Mouse (Mus musculus) hindbrain, embryonic 11.5 days (tissue): ENCODE data around the gene Cdk4. TPM values are rescaled to one million over a fixed set of nuclear protein-coding genes. Genes with fewer than 3 reads are reported as not detected.
A peak's percentile ranks its signal among the peaks of the same experiment; 100 is the strongest.

ENCODE experiments used
- ATAC-seq: fragments of 200-750 bp; cut with Nextera tagmentation; 2 replicates; pipeline ENCODE4 v1.8.0; 2017; ENCODE audit warnings: mild to moderate bottlenecking, moderate TSS enrichment, moderate library complexity; ENCODE audit not compliant: low FRiP score
- DNase-seq: peaks from one replicate; pipeline ENCODE4 v3.0.0-alpha.2; 2015; ENCODE audit warnings: low spot score
- H3K27ac ChIP-seq: fragments of 300-500 bp; sonication (generic); 2 replicates; pipeline ENCODE4 v1.5.1; 2014; ENCODE audit warnings: mild to moderate bottlenecking, low read depth, low read length
- H3K27me3 ChIP-seq: fragments of 300-500 bp; sonication (generic); 2 replicates; pipeline ENCODE4 v1.6.1; 2014; ENCODE audit warnings: mild to moderate bottlenecking, low read length, moderate library complexity, mixed read lengths; ENCODE audit not compliant: control insufficient read depth, insufficient read depth
- H3K36me3 ChIP-seq: fragments of 300-500 bp; sonication (generic); 2 replicates; pipeline ENCODE4 v1.6.1; 2014; ENCODE audit warnings: mild to moderate bottlenecking, low read length, moderate library complexity, mixed read lengths; ENCODE audit not compliant: control insufficient read depth, insufficient read depth
- H3K4me1 ChIP-seq: fragments of 300-500 bp; sonication (generic); replicated peaks from 2 replicates; pipeline ENCODE4 v1.6.1; 2014; ENCODE audit warnings: low read length, mixed read lengths; ENCODE audit not compliant: control insufficient read depth, insufficient read depth
- H3K4me2 ChIP-seq: fragments of 300-500 bp; sonication (generic); replicated peaks from 2 replicates; pipeline ENCODE4 v1.6.1; 2014; ENCODE audit warnings: mild to moderate bottlenecking, low read depth, low read length
- H3K4me3 ChIP-seq: fragments of 300-500 bp; sonication (generic); 2 replicates; pipeline ENCODE4 v1.5.1; 2014; ENCODE audit warnings: low read depth, low read length
- H3K9ac ChIP-seq: fragments of 300-500 bp; sonication (generic); 2 replicates; pipeline ENCODE4 v1.6.1; 2014; ENCODE audit warnings: low read depth, low read length
- H3K9me3 ChIP-seq: fragments of 300-500 bp; sonication (generic); 2 replicates; pipeline ENCODE4 v1.6.1; 2016; ENCODE audit warnings: low read length; ENCODE audit not compliant: control insufficient read depth
- WGBS: fragments of 180-500 bp; shearing (Covaris S2); extraction: QIAGEN DNeasy Blood & Tissue Kit; methylation state at CpG from one replicate; pipeline ENCODE4 v1.1.7; 2014; 5-methylcytosine and 5-hydroxymethylcytosine counted together
- polyA plus RNA-seq: library from polyadenylated mRNA; unstranded; fragments of >200 nt; fragmentation: Nextera tagmentation; extraction: Ambion mirVana; gene quantifications from 2 replicates; pipeline ENCODE4 v1.2.1, GENCODE M21; 2014

The Cdk4 gene
- polyA plus RNA-seq, 1 experiment from 2014 or later, result 2,639 TPM

DNA sequence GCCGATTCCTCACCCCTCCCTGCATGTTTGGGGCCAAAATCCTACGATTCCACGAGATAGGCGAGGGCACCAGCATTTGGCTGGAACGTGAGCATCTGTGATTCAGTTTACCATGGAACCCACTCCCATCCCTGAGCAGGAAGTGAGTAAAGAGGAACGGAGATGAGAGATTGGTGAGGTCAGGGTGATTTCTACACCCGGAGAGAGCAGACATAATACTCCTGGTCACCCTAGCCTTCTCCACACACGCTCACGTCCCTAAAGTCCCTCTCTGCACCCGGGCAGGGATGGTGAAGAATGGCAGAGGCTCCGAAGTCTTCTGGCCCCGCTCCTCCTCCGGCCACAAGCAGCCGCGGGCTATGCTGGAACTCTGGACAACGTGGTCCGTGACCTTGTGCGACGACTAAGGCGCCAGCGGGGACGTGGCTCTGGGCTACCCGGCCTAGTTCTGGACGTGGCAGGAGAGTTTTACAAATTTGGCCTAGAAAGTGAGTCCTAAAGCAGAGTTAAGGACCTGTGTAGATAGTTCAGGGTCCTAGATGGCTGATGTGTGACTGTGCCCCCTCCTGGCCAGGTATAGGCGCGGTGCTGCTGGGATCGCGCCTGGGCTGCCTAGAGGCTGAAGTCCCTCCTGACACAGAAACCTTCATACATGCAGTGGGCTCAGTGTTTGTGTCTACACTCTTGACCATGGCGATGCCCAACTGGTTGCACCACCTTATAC lies 13.8 kb upstream of the Cdk4 start:
- no peak overlapping the region for H3K27ac ChIP-seq
- no peaks in the 10 kb centered on the region for H3K4me1 ChIP-seq
- H3K4me3 ChIP-seq, result no peak overlapping the region; the same call in 1 of the 2 replicates
- ATAC-seq, result no peak
- peaks cover 41% of the 10 kb centered on the region for H3K27me3 ChIP-seq
- WGBS, result 3% methylated on average over 29 of the region's 29 CpGs
- H3K4me2 ChIP-seq, result no peak overlapping the region
- DNase-seq, result peak; percentile 39
- H3K36me3 ChIP-seq, result no peaks in the 10 kb centered on the region
- no peaks in the 10 kb centered on the region for H3K9me3 ChIP-seq
- H3K9ac ChIP-seq, result no peak overlapping the region; the same call in 1 of the 2 replicates

DNA sequence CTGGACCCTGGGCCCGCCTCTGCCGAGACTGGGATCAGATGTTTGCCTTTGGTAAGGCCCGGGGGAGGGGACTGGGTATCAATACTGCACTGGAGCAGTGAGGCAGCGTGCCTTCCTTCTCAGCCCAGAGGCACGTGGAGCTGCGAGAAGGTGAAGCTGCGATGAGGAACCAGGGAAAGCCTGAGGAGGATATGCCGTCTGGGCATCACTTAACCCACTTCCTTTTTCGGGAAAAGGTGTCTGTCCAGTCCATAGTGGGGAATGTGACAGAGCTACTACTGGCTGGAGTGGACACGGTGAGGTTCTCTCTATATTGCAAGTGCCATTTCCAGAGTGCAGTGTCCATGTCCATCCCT lies 13.2 kb upstream of the Cdk4 start:
- no peak overlapping the region for H3K9ac ChIP-seq
- ATAC-seq (no peak), DNase-seq (no peak)
- peaks cover 41% of the 10 kb centered on the region for H3K27me3 ChIP-seq
- H3K4me2 ChIP-seq, result no peak overlapping the region
- 20% methylated on average over 10 of the region's 10 CpGs for WGBS
- no peak overlapping the region for H3K27ac ChIP-seq
- H3K4me1 ChIP-seq, result no peaks in the 10 kb centered on the region
- no peaks in the 10 kb centered on the region for H3K36me3 ChIP-seq
- no peaks in the 10 kb centered on the region for H3K9me3 ChIP-seq
- H3K4me3 ChIP-seq, result no peak overlapping the region

DNA sequence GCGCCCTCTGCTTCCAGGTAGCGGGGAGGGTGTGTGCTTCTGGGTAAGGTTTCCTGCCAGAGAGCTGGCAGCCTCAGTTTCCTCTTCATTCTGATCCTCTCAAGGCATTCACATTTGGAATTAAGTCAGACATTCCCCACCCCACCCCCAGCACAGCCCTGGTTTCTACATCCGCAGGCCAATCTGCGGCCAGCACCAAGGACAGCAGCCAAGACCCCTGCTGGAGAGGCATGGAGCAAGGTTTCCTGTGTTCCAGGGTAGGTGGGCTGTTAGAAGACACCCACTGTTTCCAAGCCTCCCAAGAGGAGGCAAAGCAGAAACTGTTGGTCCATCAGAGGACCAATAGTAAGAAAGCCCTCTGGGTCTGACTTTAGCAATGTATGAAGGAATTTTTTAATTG lies 8.7 kb upstream of the Cdk4 start:
- H3K36me3 ChIP-seq, result peaks cover 7% of the 10 kb centered on the region
- H3K27me3 ChIP-seq, result peaks cover 18% of the 10 kb centered on the region
- H3K9me3 ChIP-seq, result no peaks in the 10 kb centered on the region
- H3K4me3 ChIP-seq, result no peak overlapping the region
- 77% methylated on average over 4 of the region's 4 CpGs for WGBS
- DNase-seq (peak; percentile 32), ATAC-seq (no peak)
- H3K4me2 ChIP-seq, result no peak overlapping the region
- H3K27ac ChIP-seq, result no peak overlapping the region
- H3K4me1 ChIP-seq, result peaks cover 5% of the 10 kb centered on the region; the same call in 1 of the 2 replicates
- no peak overlapping the region for H3K9ac ChIP-seq

DNA sequence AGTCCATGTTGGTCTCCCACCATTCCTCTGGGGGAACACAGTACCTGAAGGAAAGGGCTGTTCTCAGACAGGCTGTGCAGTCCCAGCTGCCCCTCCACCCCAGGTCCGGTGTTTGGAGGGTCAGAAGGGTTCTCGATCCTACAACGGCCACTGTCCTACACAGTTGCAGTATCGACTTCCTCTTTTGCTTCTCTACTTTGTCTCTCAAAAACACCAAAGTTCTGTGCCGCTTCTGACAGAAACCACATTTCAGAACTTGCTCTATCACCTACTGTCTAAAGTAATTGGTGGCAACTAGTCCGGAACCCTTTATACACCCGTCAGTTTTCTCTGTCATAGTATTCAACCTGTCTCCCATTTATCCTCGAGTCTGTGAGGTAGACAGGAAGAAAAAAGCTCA lies 7.9 kb upstream of the Cdk4 start:
- no peak overlapping the region for H3K27ac ChIP-seq
- H3K4me3 ChIP-seq, result no peak overlapping the region
- 87% methylated on average over 8 of the region's 8 CpGs for WGBS
- no peak overlapping the region for H3K9ac ChIP-seq
- H3K4me2 ChIP-seq, result no peak overlapping the region
- DNase-seq (no peak), ATAC-seq (no peak)
- no peaks in the 10 kb centered on the region for H3K9me3 ChIP-seq
- peaks cover 11% of the 10 kb centered on the region for H3K27me3 ChIP-seq
- H3K36me3 ChIP-seq, result peaks cover 7% of the 10 kb centered on the region
- H3K4me1 ChIP-seq, result peaks cover 5% of the 10 kb centered on the region; the same call in 1 of the 2 replicates

DNA sequence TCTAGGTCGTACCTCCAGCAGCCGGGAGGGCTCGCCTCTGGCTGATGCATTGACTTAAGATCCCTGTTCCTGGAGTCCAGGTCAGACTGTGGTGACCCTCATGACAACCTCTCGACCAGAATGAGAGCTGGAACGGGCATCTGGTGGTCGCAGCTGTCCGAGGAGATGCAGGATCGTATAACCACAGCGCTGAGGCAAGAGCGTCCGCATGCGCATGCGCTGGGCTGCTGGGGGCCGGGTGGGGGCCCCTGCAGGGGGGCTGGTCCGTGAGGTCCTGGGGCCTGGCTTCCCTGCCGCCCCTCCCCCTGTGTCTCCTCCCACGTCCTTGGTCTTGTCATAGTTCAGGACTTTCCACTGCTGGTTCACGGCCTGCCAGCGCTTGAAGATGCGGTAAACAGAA lies 6.8 kb upstream of the Cdk4 start:
- H3K27ac ChIP-seq, result no peak overlapping the region
- no peak overlapping the region for H3K4me2 ChIP-seq
- H3K9ac ChIP-seq, result no peak overlapping the region
- H3K36me3 ChIP-seq, result peaks cover 7% of the 10 kb centered on the region
- H3K9me3 ChIP-seq, result no peaks in the 10 kb centered on the region
- no peak for DNase-seq
- no peak for ATAC-seq
- H3K4me1 ChIP-seq, result peaks cover 5% of the 10 kb centered on the region; the same call in 1 of the 2 replicates
- peaks cover under 1% of the 10 kb centered on the region; the same call in 1 of the 2 replicates for H3K27me3 ChIP-seq
- no peak overlapping the region for H3K4me3 ChIP-seq
- 88% methylated on average over 20 of the region's 20 CpGs for WGBS

DNA sequence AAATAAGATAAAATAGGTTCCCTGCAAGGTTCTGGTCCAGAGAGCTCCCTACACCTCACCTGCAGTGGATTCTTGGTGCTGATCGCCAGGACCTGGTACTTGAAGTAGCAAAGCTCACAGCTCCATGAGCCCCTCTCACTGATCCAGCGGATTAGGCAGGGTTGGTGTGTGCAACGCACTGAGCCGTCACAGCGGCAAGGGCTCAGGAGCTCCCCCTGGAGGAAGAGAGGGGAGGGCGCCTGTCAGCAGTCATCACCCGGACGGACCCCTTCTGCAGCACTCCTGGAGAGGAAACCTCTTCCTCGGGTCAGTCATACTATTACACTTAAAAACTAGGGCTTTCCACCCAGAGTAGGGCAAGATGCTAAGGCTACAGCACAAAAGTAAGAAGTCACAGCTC lies 5.2 kb upstream of the Cdk4 start:
- Histone ChIP-seq H3K36me3 (peaks cover 7% of the 10 kb centered on the region), H3K4me3 (peak overlapping the region; percentile 94), H3K27ac (no peak overlapping the region), H3K4me2 (peak overlapping the region; percentile 98), H3K9me3 (no peaks in the 10 kb centered on the region), H3K4me1 (peaks cover 5% of the 10 kb centered on the region; the same call in 1 of the 2 replicates), H3K9ac (peak overlapping the region; percentile 96; the same call in 1 of the 2 replicates), H3K27me3 (no peaks in the 10 kb centered on the region; the same call in 1 of the 2 replicates)
- under 1% methylated on average over 9 of the region's 9 CpGs for WGBS
- ATAC-seq (peak; percentile 17; the same call in 1 of the 2 replicates), DNase-seq (peak; percentile 92)

DNA sequence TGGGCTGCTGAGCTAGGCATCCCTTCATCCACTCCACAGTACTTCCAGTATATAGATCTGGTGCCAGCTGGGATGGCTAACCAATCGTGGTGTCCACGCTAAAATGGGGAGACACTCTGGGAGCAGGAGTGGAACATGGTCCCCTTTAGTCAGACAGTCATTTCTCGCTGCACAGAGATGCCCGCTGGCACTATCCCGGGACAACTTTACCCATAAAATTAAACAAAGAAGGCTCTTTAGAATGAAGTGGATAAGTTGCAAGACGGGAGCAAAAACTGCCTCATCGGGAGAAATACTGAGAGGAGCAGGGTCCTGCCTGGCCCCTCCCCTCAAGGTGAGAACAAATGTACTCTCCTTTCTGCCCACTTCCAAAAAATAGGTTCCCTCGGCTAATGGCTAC lies 4.6 kb upstream of the Cdk4 start:
- WGBS, result 6% methylated on average over 8 of the region's 8 CpGs

DNA sequence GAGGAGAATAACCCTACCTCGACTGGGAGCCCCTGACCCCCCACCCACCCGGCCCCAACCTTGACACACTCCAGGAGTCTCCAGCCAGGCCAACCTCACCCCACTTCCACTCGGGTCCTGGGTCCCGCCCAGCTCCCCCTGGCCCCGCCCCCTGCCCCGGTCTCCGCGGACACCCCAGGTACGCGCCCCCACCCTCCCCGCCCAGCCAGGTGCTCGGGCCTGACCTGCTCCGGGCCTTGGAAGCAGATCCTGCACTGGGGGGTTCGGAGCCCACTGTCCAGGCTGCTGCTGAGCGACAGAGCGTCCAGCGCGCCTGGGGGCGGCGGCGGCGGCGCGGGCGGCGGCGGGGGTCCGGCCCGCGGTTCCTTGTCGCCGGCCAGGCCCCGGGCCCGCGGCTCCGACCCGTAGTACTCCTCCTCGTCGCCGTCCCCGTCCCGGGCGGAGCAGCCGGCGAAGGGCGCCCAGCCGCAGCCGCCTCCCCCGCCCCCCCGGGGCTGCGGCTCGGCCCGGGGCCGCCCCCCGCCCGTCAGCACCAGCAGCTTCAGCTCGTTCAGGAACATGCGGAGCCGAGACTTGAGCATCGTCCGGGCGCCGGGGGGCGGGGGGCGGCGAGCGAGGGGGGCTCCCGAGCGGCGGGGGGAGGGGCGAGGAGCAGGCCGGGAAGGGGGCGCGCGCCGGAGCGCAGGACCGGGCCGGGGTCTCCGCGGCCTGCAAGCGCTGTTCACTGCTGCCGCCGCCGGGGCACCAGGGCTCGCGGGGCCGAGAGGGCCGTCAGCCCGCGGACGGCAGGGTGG lies 4.0 kb upstream of the Cdk4 start:
- DNase-seq (peak; percentile 63), ATAC-seq (no peak)

More for the DNA sequence above, 4.6 kb upstream of the Cdk4 start:
- no peaks in the 10 kb centered on the region; the same call in 1 of the 2 replicates for H3K27me3 ChIP-seq
- peak overlapping the region; percentile 94 for H3K4me3 ChIP-seq
- ATAC-seq (no peak), DNase-seq (no peak)
- peak overlapping the region; percentile 98 for H3K4me2 ChIP-seq
- H3K36me3 ChIP-seq, result peaks cover 7% of the 10 kb centered on the region
- H3K27ac ChIP-seq, result no peak overlapping the region; the same call in 1 of the 2 replicates
- peaks cover 5% of the 10 kb centered on the region; the same call in 1 of the 2 replicates for H3K4me1 ChIP-seq
- H3K9me3 ChIP-seq, result no peaks in the 10 kb centered on the region
- H3K9ac ChIP-seq, result peak overlapping the region; percentile 96

More for the DNA sequence above, 4.0 kb upstream of the Cdk4 start:
- Histone ChIP-seq H3K36me3 (peaks cover 7% of the 10 kb centered on the region), H3K4me2 (peak overlapping the region; percentile 98), H3K4me1 (peaks cover 5% of the 10 kb centered on the region; the same call in 1 of the 2 replicates), H3K9me3 (no peaks in the 10 kb centered on the region), H3K9ac (peak overlapping the region; percentile 96), H3K27ac (peak overlapping the region; percentile 95), H3K4me3 (peak overlapping the region; percentile 94), H3K27me3 (no peaks in the 10 kb centered on the region; the same call in 1 of the 2 replicates)
- 2% methylated on average over 23 of the region's 92 CpGs for WGBS
